Mouse (Mus musculus) bone marrow macrophage, adult 2 months (primary cell): ENCODE measurements around the gene Fibcd1.

Experiments used
- CTCF ChIP-seq: IDR thresholded peaks from 2 replicates; pipeline ENCODE4 v1.5.1; 2012; ENCODE audit warnings: low read depth, mild to moderate bottlenecking, low read length, moderate library complexity
- POLR2A ChIP-seq: IDR thresholded peaks from 2 replicates; pipeline ENCODE4 v1.6.1; 2012; ENCODE audit warnings: mild to moderate bottlenecking, low read depth, low read length, borderline replicate concordance

GRCm38 (mm10) chr2:31803480-31803879 lies 42.3 kb downstream of the Fibcd1 start:
- TF ChIP-seq POLR2A (no peak), CTCF (no peak)
